Mouse (Mus musculus) brain, adult 2 months (tissue): ENCODE results near the gene Zfp518b.

Experiments
- DNase-seq: peaks from one replicate; pipeline ENCODE4 v3.0.0; 2011; ENCODE audit warnings: low read depth, low spot score

Gene Zfp518b

GRCm38 (mm10) chr5:38684164-38684911 lies at the start of gene Zfp518b:
Gene Zfp518b (minus strand): TSS chr5:38684826.
- DNase-seq, result peak; percentile 75

GRCm38 (mm10) chr5:38708940-38709581 lies 24.4 kb upstream of the Zfp518b start:
- DNase-seq, result peak; percentile 63

GRCm38 (mm10) chr5:38707364-38708075 lies 22.9 kb upstream of the Zfp518b start:
- DNase-seq, result peak; percentile 77

- DNase-seq, result no peak
Observed at GRCm38 (mm10) chr5:38702941-38703340, 18.3 kb upstream of the Zfp518b start.

- DNase-seq, result no peak
Observed at GRCm38 (mm10) chr5:38702091-38702490, 17.5 kb upstream of the Zfp518b start.

- no peak for DNase-seq
Observed at GRCm38 (mm10) chr5:38698466-38698865, 13.8 kb upstream of the Zfp518b start.

- DNase-seq, result no peak
Observed at GRCm38 (mm10) chr5:38698046-38698445, 13.4 kb upstream of the Zfp518b start.

GRCm38 (mm10) chr5:38696616-38697375 lies 12.2 kb upstream of the Zfp518b start:
- no peak for DNase-seq

GRCm38 (mm10) chr5:38692859-38693258 lies 8.2 kb upstream of the Zfp518b start:
- no peak for DNase-seq

- DNase-seq, result no peak
Observed at GRCm38 (mm10) chr5:38689186-38689585, 4.6 kb upstream of the Zfp518b start.

GRCm38 (mm10) chr5:38687694-38688093 lies 3.1 kb upstream of the Zfp518b start:
- no peak for DNase-seq

- no peak for DNase-seq
Observed at GRCm38 (mm10) chr5:38658836-38659235, 25.8 kb downstream of the Zfp518b start.

- no peak for DNase-seq
Observed at GRCm38 (mm10) chr5:38656204-38656603, 28.4 kb downstream of the Zfp518b start.

- peak; percentile 42 for DNase-seq
Observed at GRCm38 (mm10) chr5:38655421-38655928, 29.2 kb downstream of the Zfp518b start.

- DNase-seq, result no peak
Observed at GRCm38 (mm10) chr5:38654571-38654970, 30.1 kb downstream of the Zfp518b start.

- DNase-seq, result no peak
Observed at GRCm38 (mm10) chr5:38653101-38653500, 31.5 kb downstream of the Zfp518b start.

- DNase-seq, result no peak
Observed at GRCm38 (mm10) chr5:38651455-38651854, 33.2 kb downstream of the Zfp518b start.

- DNase-seq, result no peak
Observed at GRCm38 (mm10) chr5:38641526-38641925, 43.1 kb downstream of the Zfp518b start.

- DNase-seq, result peak; percentile 97
Observed at GRCm38 (mm10) chr5:38636301-38636749, 48.3 kb downstream of the Zfp518b start.

- no peak for DNase-seq
Observed at GRCm38 (mm10) chr5:38635696-38636095, 48.9 kb downstream of the Zfp518b start.
